Mouse (Mus musculus) G1E (cell line): Measurements from ENCODE around the gene Trex1.

Experiments used
- CTCF ChIP-seq: IDR thresholded peaks from 2 replicates; pipeline ENCODE4 v1.5.1; 2012; ENCODE audit warnings: low read depth, low read length, inconsistent platforms, mixed read lengths
- GATA1 ChIP-seq: IDR thresholded peaks from 2 replicates; pipeline ENCODE4 v1.6.1; 2012; ENCODE audit warnings: borderline replicate concordance, low read length, inconsistent platforms, mixed read lengths
- GATA2 ChIP-seq: IDR thresholded peaks from 2 replicates; pipeline ENCODE4 v1.6.1; 2012; ENCODE audit warnings: low read depth, low read length, inconsistent platforms, borderline replicate concordance
- TAL1 ChIP-seq: conservative IDR thresholded peaks from 2 replicates; pipeline ENCODE4 v1.6.1; 2012; ENCODE audit warnings: low read depth, low read length, inconsistent platforms, mixed read lengths

DNA sequence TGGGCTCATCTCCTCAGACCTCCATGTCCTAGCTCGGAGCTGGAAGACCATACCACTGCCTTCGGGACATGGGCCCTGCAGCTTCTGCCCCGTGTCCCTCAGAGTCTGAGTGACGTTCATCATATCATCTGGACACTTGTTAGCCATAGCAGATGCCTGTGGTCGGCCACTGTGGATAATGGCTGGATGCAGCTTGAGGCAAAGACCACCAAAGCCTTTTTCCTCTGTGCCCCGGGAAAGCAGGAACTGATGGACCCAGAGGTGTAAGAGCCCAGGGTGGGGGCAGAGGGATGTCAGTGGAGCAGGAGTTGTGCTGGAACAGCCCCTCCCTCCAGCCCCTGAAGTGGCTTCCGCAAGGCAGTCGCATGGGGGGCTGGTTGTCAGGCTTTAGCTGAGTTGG, 27.8 kb downstream of the Trex1 start:
- TF ChIP-seq CTCF (no peak), GATA1 (no peak), TAL1 (no peak), GATA2 (no peak)
